Mouse (Mus musculus) kidney, adult 2 months (tissue): Measurements from ENCODE around the gene Bmpr2.

ENCODE experiments used
- CTCF ChIP-seq: fragments of 200-500 bp; conservative IDR thresholded peaks from 2 replicates; pipeline ENCODE4 v1.5.1; 2011; ENCODE audit warnings: low read depth, mild to moderate bottlenecking, control low read depth, low read length, moderate library complexity, mixed read lengths; ENCODE audit not compliant: insufficient read depth, insufficient read length
- POLR2A ChIP-seq: fragments of 200-500 bp; IDR thresholded peaks from one replicate; pipeline ENCODE4 v1.6.1; 2011; ENCODE audit warnings: low read depth, low read length, control low read depth

DNA sequence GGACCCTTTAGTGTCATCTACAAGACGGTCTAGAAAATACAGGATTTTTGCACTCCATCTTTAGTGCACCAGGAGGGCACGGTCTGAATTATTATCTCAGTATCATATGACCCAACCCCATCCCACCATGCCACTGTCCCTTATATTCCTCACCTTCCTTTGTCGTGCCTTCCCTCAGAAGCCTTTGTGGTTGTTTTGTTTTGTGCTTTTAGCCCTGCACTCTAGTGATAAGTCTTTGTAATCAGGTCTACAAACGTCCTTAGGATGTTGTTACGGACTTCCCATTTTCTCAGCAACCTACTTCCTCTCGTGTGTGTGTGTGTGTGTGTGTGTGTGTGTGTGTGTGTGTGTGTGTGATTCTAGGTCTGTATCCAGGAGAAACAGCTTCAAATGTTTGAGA, 67.0 kb downstream of the Bmpr2 start:
- TF ChIP-seq POLR2A: no peak
- TF ChIP-seq CTCF: no peak
